Mouse (Mus musculus) brain, embryonic 14.5 days (tissue): ENCODE measurements around the gene Sft2d2.

ENCODE experiments used
- CTCF ChIP-seq: fragments of 200-500 bp; IDR thresholded peaks from 2 replicates; pipeline ENCODE4 v1.5.1; 2012; ENCODE audit warnings: inconsistent platforms, mild to moderate bottlenecking, moderate library complexity, borderline replicate concordance; ENCODE audit not compliant: insufficient read depth, insufficient read length; ENCODE audit errors: extremely low read depth
- POLR2A ChIP-seq: fragments of 200-500 bp; IDR thresholded peaks from 2 replicates; pipeline ENCODE4 v1.6.1; 2012; ENCODE audit warnings: mild to moderate bottlenecking, inconsistent platforms, borderline replicate concordance; ENCODE audit not compliant: poor library complexity, insufficient read depth, insufficient read length, severe bottlenecking; ENCODE audit errors: extremely low read depth

GRCm38 (mm10) chr1:165195396-165195960, 1.2 kb upstream of the Sft2d2 start:
- no peak for TF ChIP-seq CTCF
- no peak for TF ChIP-seq POLR2A
